ENCODE assay signal across 10 mouse cellular contexts in the genomic region with DNA sequence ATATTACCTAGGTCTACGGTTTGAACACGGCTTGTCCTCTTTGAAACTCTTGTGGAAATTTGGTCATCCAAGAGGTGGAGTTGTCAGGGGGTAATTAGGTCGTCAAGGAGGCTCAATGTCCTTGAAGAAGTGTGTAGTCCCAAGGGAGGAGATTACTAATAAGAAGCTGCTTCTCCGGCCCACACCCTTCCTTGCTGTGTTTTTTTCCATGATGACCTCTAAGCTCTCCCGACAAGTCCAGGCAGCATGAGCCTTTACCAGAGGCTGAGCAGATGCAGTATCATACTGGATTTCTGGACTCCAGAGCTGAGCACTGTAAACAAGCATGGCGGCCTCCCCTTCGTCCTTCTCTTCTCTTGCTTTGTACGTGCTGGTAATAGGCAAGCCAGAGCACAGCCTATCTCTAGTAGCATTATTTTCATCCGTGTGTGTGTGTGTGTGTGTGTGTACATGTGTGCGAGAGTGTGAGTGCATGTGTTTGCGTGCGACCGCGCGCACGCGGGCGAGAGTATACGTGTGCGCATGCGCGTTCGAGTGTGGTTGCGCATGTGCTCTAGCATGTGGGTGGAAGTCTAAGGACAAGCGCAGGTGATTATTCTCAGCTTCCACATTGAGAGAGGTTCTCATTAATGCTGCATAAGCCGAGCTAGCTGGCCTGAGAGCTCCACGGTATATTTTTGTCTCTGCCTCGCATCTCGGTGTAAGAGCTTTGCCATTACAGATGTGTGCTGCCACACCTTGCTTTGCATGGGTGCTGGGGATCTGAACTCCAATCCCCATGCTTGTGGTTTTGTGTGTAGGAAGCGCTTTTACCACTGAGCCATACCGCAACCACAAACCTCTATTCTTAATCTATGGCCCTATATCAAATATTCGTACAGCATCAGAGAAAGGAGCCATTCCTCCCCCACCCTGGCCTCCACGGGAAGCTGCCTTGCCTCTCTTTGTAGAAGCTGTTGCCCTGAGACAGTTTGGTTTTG. TPM values are rescaled to one million over a fixed set of nuclear protein-coding genes. Genes with fewer than 3 reads are reported as not detected.
DNase-seq lines count a peak whose midpoint lies in the region; ATAC-seq and TF ChIP-seq lines count a peak whose summit lies in the region.
"Had no signal": no experiment of that assay in that cellular context is flagged by ENCODE, and none has a peak within 500 bp of the region (broad histone marks: within the 10 kb centered on the region; RNA-seq: fewer than 3 reads in every experiment).

No protein-coding gene starts in this region.

- H3K27me3 ChIP-seq in intestine, embryonic 14.5 days (replicated peaks; ENCODE audit: control insufficient read depth, insufficient read depth, low read length) = no peaks in the 10 kb centered on the region
- H3K27me3 ChIP-seq in intestine, embryonic 15.5 days (replicated peaks) = no peaks in the 10 kb centered on the region
- H3K27me3 ChIP-seq in embryonic facial prominence, embryonic 13.5 days = no peaks in the 10 kb centered on the region
- no peaks in the 10 kb centered on the region for H3K27me3 ChIP-seq in hindbrain, postnatal 0 days (ENCODE audit: insufficient read depth, low read length)
- H3K27me3 ChIP-seq: neural tube, embryonic 12.5 days had no signal

- WGBS in intestine, embryonic 14.5 days = 83% methylated on average over 33 of the region's 33 CpGs
- 84% methylated on average over 33 of the region's 33 CpGs for WGBS in intestine, embryonic 15.5 days
- 71% methylated on average over 33 of the region's 33 CpGs for WGBS in embryonic facial prominence, embryonic 13.5 days
- 86% methylated on average over 33 of the region's 33 CpGs for WGBS in hindbrain, postnatal 0 days

- H3K27ac ChIP-seq in intestine, embryonic 14.5 days (ENCODE audit: low read depth) = peak overlapping the region; percentile 5; the same call in 1 of the 2 replicates
- H3K27ac ChIP-seq in intestine, embryonic 15.5 days = no peak overlapping the region
- peak overlapping the region; percentile 17; the same call in 1 of the 2 replicates for H3K27ac ChIP-seq in embryonic facial prominence, embryonic 13.5 days
- H3K27ac ChIP-seq in hindbrain, postnatal 0 days = no peak overlapping the region
- H3K27ac ChIP-seq: neural tube, embryonic 12.5 days had no signal

- H3K9ac ChIP-seq in intestine, embryonic 14.5 days (ENCODE audit: low read length) = no peak overlapping the region
- H3K9ac ChIP-seq in intestine, embryonic 15.5 days = no peak overlapping the region
- H3K9ac ChIP-seq in embryonic facial prominence, embryonic 13.5 days = no peak overlapping the region
- H3K9ac ChIP-seq in hindbrain, postnatal 0 days (replicated peaks; ENCODE audit: low read length) = no peak overlapping the region
- H3K9ac ChIP-seq: neural tube, embryonic 12.5 days had no signal

- H3K36me3 ChIP-seq in intestine, embryonic 14.5 days (ENCODE audit: control insufficient read depth, insufficient read depth, low read length) = no peaks in the 10 kb centered on the region
- no peaks in the 10 kb centered on the region for H3K36me3 ChIP-seq in intestine, embryonic 15.5 days
- no peaks in the 10 kb centered on the region for H3K36me3 ChIP-seq in embryonic facial prominence, embryonic 13.5 days
- no peaks in the 10 kb centered on the region for H3K36me3 ChIP-seq in hindbrain, postnatal 0 days (ENCODE audit: insufficient read depth, low read length)
- H3K36me3 ChIP-seq: neural tube, embryonic 12.5 days had no signal

- H3K4me1 ChIP-seq in intestine, embryonic 14.5 days (replicated peaks; ENCODE audit: control insufficient read depth, insufficient read depth, low read length) = peaks cover 26% of the 10 kb centered on the region
- H3K4me1 ChIP-seq in intestine, embryonic 15.5 days (replicated peaks) = peaks cover 22% of the 10 kb centered on the region
- H3K4me1 ChIP-seq in embryonic facial prominence, embryonic 13.5 days = peaks cover 49% of the 10 kb centered on the region
- H3K4me1 ChIP-seq in hindbrain, postnatal 0 days (ENCODE audit: insufficient read depth, low read length) = peaks cover 5% of the 10 kb centered on the region

- DNase-seq in intestine, embryonic 14.5 days (ENCODE audit: low spot score) = no peak
- DNase-seq in CD8-positive naive resting alpha-beta T cell, adult 2 months (ENCODE audit: low read depth in 2 of 2, low spot score in 2 of 2) = peak; percentile 15 to 20
- peak; percentile 70 for DNase-seq in naive thymus-derived CD4-positive, alpha-beta T cell, adult 2 months (ENCODE audit: low read depth)
- DNase-seq in hindbrain, postnatal 0 days (ENCODE audit: low spot score) = no peak
- DNase-seq in right cerebral cortex, postnatal 25 days = no peak
- DNase-seq in gastrocnemius, postnatal 25 days = no peak
- DNase-seq: lung, adult 2 months had no signal

- no peak for TF ChIP-seq CTCF in hindbrain, postnatal 0 days (IDR thresholded peaks at IDR 0.05; ENCODE audit: low read depth)

- no peak overlapping the region for H3K4me3 ChIP-seq in intestine, embryonic 14.5 days (ENCODE audit: low read depth, low read length)
- no peak overlapping the region for H3K4me3 ChIP-seq in intestine, embryonic 15.5 days (replicated peaks)
- no peak overlapping the region for H3K4me3 ChIP-seq in embryonic facial prominence, embryonic 13.5 days
- no peak overlapping the region for H3K4me3 ChIP-seq in hindbrain, postnatal 0 days (ENCODE audit: low read length)
- H3K4me3 ChIP-seq: neural tube, embryonic 12.5 days had no signal

- no peak for ATAC-seq in intestine, embryonic 14.5 days (replicated peaks; ENCODE audit: low FRiP score, low TSS enrichment, low read depth)
- no peak for ATAC-seq in intestine, embryonic 15.5 days
- no peak for ATAC-seq in embryonic facial prominence, embryonic 13.5 days (ENCODE audit: insufficient number of reproducible peaks, insufficient read depth, low FRiP score, low TSS enrichment, low read depth)
- no peak for ATAC-seq in hindbrain, postnatal 0 days

- H3K4me2 ChIP-seq in intestine, embryonic 14.5 days (ENCODE audit: low read length) = no peak overlapping the region
- no peak overlapping the region for H3K4me2 ChIP-seq in intestine, embryonic 15.5 days (replicated peaks)
- peak overlapping the region; percentile 36; the same call in 1 of the 2 replicates for H3K4me2 ChIP-seq in embryonic facial prominence, embryonic 13.5 days
- no peak overlapping the region for H3K4me2 ChIP-seq in hindbrain, postnatal 0 days (ENCODE audit: low read depth, low read length)
- H3K4me2 ChIP-seq: neural tube, embryonic 12.5 days had no signal

- no peaks in the 10 kb centered on the region for H3K9me3 ChIP-seq in intestine, embryonic 14.5 days (ENCODE audit: control insufficient read depth, low read length)
- H3K9me3 ChIP-seq in intestine, embryonic 15.5 days = no peaks in the 10 kb centered on the region
- no peaks in the 10 kb centered on the region for H3K9me3 ChIP-seq in embryonic facial prominence, embryonic 13.5 days
- H3K9me3 ChIP-seq in hindbrain, postnatal 0 days (ENCODE audit: low read length) = no peaks in the 10 kb centered on the region
- H3K9me3 ChIP-seq: neural tube, embryonic 12.5 days had no signal

RNA-seq across cellular contexts. Expression of gene Rere, which starts 12.5 kb away (rescaled TPM):
- 38.0 and 38.1 TPM in 2 replicates for polyA plus RNA-seq in intestine, embryonic 14.5 days (2014; fragmentation: Nextera tagmentation; extraction: Ambion mirVana)
- polyA plus RNA-seq in intestine, embryonic 15.5 days (2015; fragmentation: Nextera tagmentation; extraction: Ambion mirVana) = 25.6 and 28.4 TPM in 2 replicates
- polyA plus RNA-seq in embryonic facial prominence, embryonic 13.5 days (2015; fragmentation: Nextera tagmentation; extraction: Ambion mirVana) = 23.3 and 26.3 TPM in 2 replicates
- total RNA-seq in hindbrain, postnatal 0 days (2014; rRNA removed) = 31.2 and 32.9 TPM in 2 replicates
- polyA plus RNA-seq in hindbrain, postnatal 0 days (2015; fragmentation: Nextera tagmentation; extraction: Ambion mirVana) = 25.0 and 25.9 TPM in 2 replicates
- 10 to 100 TPM; 51.0 to 56.4 TPM for total RNA-seq in gastrocnemius, postnatal 25 days (2021)

RNA-seq across cellular contexts. Expression of gene Eno1, which starts 32.4 kb away (rescaled TPM):
- 1,930 and 1,939 TPM in 2 replicates for polyA plus RNA-seq in intestine, embryonic 14.5 days (2014; fragmentation: Nextera tagmentation; extraction: Ambion mirVana)
- 1,894 and 1,951 TPM in 2 replicates for polyA plus RNA-seq in intestine, embryonic 15.5 days (2015; fragmentation: Nextera tagmentation; extraction: Ambion mirVana)
- polyA plus RNA-seq in embryonic facial prominence, embryonic 13.5 days (2015; fragmentation: Nextera tagmentation; extraction: Ambion mirVana) = 1,290 and 1,439 TPM in 2 replicates
- total RNA-seq in hindbrain, postnatal 0 days (2014; rRNA removed) = 538 and 549 TPM in 2 replicates
- polyA plus RNA-seq in hindbrain, postnatal 0 days (2015; fragmentation: Nextera tagmentation; extraction: Ambion mirVana) = 1,243 and 1,257 TPM in 2 replicates
- 100 to 1,000 TPM; 112 to 141 TPM for total RNA-seq in gastrocnemius, postnatal 25 days (2021)

Comparison
In these comparisons a context has a peak if more than half of its experiments do, and no peak if none do; other contexts are left out.
1. H3K27ac ChIP-seq: peak in intestine, embryonic 14.5 days (single experiment) and embryonic facial prominence, embryonic 13.5 days (single experiment); none in intestine, embryonic 15.5 days (single experiment) and hindbrain, postnatal 0 days (single experiment).
2. DNase-seq: peak in CD8-positive naive resting alpha-beta T cell, adult 2 months (2 of 2) and naive thymus-derived CD4-positive, alpha-beta T cell, adult 2 months (single experiment); none in intestine, embryonic 14.5 days (single experiment), hindbrain, postnatal 0 days (single experiment), right cerebral cortex, postnatal 25 days (single experiment) and gastrocnemius, postnatal 25 days (single experiment).